Mouse (Mus musculus): ENCODE measurements around the gene Dab2ip.
A peak's percentile ranks its signal among the peaks of the same experiment; 100 is the strongest.

Dab2ip gene

DNA sequence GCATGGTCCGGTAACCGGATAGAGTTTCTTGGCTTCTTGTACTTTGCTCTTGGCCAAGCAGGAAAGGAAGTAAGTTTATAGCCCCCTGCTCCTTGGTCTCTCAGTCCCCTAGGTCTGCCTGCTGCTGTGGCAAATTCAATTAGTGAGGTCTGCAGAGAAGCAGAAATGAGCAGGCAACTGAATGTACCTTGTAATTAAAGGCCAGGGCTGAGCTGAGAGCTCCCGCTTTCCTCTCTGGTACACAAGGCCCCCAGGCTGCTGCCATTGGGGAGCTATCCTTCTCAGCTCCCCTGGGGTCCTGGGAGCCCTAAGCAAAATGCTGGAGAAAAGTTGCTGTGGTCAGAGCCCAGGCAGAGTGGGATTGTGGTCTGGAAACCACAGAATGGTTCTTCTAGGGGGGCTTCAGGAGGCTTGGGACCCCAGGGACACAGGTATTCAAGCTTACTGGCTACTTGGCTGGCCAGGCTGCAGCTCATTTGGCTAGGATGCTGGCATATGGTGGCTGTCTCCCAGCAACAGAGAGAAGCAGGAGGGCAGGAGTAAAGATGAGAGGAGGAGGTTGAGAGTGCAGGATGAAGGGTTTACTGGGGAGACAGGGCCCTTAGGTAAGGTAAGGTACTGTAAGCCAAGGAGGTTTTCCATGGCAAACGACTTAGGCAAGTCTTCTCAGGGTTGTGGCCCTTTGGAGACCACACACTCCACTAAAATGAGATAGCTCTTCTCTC, 922 bp downstream of the Dab2ip start:
- no peak for DNase-seq (ENCODE audit: low spot score in 2 of 2)

DNA sequence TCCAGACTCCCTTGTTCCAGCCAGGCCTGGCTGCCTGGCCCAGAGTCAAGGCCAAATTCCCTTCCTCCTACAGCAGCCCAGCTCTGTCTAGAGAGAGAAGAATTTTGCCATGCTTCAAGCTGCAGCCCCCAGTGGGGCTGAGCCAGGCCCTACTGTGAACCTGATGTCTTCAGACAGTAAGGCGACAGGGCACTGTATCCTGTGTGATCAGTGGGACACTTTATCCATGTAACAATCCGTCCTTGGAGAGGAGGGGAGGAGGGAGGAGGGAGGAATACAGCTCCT, 1.4 kb downstream of the Dab2ip start:
- no peak for DNase-seq (ENCODE audit: low spot score in 2 of 2)

DNA sequence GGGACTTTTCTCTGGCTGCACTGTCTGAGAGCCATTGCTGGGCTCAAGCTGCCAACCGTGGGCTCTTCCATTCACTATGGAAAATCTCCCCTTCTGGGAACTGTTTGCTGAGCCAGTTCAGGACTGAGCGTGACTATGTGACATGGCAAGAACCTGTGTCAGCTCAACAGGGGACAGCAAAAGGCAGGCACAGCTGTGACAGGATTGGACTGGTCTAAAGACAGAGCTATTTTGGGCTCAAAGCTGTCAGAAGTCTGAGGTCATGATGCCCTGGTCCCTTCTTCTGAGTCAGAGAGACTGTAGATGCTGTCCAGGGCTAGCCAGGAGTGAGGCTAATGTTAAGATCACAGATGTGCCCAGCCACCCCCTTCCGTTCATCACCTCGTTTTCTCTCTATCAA, 5.7 kb downstream of the Dab2ip start:
- DNase-seq (ENCODE audit: low spot score in 2 of 2): no peak

DNA sequence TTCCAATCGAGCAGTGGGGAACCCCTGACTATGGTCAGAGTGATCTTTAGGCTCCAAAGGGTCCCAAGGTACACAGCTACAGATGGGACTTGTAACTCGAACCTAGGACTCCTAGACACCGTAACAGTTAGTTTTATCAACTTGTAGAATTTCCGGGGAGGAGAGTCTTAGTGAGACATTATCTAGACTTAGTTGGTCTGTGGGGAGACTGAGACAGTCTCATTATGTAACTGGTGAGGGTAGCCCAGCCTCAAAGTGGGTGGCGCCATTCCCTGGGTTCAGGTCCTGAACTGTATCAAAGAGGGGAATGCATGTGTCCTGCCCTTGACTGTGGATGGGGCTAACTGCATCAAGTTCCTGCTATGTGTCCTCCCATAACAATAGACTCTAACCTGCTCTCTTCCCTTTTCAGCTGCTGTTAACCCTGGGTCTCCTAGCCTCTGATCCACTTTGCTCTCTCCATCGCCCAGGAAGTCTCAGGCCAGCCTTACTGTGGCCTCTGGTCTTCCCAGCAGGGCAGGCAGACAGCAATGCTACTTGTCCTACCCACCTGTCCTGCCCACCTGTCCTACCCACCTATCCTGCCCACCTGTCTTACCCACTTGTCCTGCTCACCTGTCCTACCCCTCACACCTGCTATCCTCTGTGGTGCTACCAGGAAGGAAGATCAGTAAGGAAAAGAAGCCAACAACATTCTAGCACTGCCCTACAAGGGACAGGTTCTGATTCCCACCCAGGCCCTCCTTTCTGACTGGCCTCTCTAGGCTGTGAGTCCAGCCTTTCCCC, 7.2 kb downstream of the Dab2ip start:
- no peak for DNase-seq (ENCODE audit: low spot score in 2 of 2)

DNA sequence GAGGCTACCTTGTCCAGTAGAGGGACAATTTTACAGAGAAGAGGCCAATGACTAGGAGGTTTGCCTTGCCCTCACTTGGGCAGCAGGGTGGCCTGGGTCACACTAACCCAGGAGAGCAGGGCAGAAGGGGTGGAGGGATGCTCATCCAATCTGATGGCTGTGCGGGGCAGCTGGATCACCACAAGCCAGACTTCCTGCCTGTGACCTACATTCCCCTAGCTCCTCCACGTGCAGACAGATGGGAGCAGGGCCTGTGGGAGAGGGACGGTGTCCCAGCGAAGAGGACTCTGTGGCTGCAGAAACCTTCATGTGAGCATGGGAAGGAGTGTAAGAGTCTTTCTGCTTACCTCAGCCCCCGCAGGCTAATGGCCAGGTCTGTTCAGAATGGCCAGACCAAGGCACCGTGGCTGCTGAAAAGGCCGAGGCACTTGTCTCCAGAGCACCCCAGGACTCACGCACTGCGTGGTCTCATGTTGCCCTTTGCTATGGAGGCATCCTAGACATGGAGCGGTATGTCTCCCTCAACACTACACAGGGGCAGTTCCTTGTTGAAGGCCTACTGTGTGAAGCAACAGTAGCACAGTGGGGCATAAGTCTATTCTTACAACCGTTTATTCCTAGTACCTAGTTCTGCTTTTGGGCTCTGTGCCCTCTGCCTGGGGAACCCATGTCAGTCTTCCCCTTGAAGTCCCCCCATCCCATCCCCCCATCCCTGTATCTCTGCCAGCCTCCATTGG, 9.1 kb downstream of the Dab2ip start:
- no peak for DNase-seq (ENCODE audit: low spot score in 2 of 2)

DNA sequence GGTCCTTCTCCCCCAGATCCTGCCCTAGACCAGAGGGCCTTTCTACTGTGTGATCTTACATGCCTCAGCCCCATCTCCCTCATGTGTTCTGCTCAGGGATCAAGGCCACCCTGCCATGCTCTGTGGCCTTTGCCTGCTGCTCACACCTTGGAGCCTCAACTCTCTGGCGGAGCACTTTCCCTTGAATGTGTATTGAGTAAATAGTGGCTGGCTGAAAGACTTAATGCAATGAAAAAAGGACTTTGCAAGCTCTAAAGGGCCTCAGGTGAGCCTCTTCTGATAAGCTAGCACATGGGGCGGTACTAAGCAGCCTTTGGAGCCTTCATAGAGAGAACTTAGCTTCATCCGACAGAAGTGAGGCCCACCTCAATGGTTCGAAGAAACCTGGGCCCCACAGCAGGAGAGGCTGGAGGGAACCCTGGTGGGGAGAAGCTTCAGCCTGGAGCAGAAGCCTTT, 9.7 kb downstream of the Dab2ip start:
- DNase-seq (ENCODE audit: low spot score in 2 of 2): no peak

DNA sequence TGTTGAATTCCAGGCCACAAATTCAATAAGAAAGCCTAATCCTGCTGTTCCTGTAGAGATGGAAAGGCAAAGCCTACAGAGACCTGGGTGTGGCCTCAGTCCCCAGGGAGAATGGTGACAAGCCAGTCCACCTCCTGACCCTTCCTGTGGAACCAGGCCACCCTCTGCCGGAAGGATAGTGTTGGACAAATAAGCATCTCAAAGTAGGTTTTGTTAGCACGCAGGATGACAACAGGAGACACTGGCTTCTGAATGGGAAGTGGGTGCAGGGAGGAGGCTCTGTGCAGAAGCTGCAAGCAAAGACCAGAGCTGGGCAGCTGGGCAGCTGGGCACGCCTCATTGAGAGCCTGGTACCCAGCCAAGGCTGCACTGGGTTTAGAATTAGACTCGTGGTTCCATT, 12.7 kb downstream of the Dab2ip start:
- DNase-seq (ENCODE audit: low spot score in 2 of 2): no peak

DNA sequence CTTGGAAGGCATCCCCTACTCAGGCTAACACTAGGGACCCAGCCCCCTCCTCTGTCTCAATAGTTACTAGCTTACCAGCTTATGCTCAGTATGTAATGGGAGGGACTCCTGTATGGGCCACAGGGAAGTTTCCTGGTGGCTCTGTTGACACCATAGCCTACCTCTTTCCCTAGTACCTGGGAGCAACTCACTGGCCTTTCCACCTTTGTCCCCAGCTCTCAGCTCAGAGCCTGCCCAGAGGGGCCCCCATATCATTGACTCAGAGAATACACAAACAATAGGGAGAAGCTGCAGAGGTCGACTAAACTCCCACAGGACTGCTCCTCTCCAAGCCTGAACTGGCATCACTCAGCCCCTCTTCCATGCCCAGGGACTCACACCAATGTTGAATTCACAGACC, 16.6 kb downstream of the Dab2ip start:
- DNase-seq (ENCODE audit: low spot score in 2 of 2): no peak

DNA sequence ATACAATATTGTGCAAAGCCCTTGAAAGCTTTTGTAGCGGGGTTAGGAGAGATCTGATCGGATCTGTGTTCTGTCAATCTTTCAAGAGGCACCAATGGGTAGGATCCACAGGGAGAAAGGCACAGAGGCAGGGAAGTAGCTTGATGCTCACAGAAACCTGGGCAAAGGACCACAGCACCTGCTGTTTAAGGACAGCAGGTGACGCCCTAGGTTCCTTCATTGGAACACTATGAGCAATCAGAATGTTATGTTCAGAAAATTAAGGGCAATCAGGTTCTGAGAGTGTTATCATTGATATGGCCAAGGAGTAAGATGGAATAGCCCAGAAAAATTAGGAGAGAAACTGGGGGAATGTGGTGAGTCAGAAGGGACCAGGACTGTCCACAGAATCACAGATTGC, 18.6 kb downstream of the Dab2ip start:
- DNase-seq (ENCODE audit: low spot score in 2 of 2): no peak

DNA sequence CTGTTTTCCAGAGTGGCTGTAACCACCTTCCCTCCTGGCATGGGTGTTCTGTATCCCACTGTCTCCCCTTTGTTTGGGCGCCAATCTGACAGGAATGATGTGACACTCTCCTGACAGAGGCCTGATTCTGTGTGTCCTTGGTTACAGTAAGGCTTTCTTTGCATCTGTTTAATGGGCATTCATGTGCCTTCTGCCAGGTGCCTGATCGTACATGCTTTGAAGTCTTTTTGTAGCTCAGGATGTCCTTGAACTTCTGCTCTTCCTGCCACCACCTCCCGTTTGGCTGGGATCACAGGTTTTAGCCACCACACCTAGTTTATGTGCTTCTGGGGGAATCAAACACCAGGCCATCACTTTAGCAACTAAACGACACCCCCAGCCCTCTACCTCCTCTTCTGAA, 22.0 kb downstream of the Dab2ip start:
- no peak for DNase-seq (ENCODE audit: low spot score in 2 of 2)

DNA sequence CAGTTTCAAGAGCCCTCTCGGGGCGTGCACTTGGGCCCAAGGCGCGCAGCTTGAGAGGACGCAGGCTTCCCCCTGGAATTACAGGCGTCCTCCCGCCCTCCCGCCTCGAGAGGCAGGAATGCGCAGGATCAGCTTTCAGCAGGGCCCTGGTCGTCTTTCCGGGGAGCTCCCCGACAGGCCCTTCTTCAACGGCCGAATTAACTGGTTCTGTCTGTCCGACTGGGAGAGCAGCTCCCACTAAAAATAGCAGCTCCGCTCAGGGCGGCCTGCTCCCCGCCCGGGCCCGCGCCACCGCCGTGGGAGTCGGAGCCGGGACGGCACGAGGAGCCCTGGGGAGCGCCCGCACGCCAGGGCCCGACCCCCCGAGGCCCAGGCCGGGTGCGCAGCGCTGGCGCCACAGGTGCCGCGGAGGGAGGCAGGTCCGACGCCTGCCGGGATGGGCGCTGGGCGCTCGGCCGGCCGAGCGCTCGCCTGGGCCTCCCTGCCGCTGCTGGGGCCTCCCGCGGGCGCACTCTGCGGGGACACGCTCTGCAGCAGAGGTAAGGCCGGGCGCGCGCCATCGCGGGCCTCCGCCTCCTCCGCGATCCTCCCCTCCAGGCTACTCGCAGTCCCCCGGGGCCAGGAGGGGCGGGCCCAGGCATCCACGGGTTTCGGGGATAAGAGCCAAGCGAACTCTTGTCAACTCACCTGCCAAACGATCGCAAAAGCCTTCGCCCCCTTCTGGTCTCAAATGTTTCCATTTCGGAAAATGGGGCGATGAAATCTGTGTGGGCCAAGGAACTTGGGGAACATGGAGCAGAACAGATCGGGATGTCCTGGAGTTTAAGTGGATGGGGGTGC, 23.7 kb downstream of the Dab2ip start:
- peak in 1 of 2 experiments; percentile 22 for DNase-seq (ENCODE audit: low spot score in 2 of 2)

DNA sequence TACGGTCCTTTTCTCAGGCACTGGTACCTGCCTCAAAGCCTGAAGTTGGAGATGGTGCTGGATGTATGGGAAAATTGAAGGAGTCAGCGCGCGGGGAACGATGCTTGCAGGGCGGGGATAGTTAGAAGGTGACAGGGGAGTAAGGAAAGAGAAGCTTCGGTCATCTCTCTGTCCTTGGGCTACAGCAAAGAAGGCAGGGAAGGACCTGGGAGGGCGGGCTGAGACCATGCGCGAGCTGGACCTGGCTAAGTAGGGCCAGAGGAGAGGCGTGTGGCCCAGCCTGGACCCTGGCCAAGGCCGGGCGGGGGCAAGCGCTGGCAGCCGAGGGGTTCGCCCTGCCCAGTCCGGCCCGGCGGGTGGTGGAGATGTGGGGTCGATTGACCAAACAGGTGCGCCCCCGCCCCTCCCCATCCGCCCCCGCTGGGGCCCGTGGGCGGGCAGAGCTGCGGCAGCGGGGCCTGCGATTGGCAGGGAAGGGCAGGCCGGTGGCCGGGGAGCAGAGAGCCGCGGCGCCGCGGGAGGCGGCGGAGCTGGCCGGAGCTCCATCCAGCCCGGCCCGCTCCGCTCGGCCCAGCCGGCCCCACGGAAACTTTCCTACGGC, 24.4 kb downstream of the Dab2ip start:
- no peak for DNase-seq (ENCODE audit: low spot score in 2 of 2)

DNA sequence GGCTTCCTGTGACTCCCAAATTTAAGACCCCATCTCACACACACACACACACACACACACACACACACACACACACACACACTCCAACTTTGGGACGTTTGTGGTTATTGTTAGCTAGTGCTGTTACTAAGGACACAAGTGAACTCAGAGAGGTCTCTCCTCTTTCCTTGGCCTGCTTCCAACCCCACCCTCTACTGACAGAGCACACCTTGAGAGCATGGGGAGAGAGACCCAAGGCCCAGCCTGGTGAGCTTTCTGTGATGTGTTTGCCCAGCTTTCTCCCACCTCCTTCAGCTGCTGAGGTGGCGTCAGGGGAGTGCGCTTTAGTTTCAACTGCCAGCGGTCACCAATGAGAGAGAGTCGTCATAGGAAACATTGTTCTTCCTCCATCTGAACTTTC, 25.3 kb downstream of the Dab2ip start:
- DNase-seq (ENCODE audit: low spot score in 2 of 2): no peak

DNA sequence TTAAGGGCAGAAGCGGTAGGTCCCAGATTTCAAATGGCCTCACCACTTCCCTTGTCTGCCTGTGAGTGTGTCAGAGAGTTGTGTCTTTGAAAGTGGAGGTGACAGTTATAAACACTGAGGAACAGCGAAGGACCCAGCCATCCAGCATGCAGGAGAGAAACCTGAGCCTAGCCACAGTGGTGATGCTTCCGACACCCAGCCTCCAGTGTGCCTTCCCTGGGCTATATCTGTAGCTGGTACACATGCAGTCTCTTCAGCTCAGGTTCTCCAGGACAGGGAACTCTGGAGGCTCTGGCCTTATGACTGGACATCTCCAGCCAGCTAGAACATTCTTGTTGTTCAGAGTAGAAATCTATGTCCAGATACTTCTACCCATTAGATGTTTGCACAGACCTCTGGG, 25.9 kb downstream of the Dab2ip start:
- no peak for DNase-seq (ENCODE audit: low spot score in 2 of 2)

DNA sequence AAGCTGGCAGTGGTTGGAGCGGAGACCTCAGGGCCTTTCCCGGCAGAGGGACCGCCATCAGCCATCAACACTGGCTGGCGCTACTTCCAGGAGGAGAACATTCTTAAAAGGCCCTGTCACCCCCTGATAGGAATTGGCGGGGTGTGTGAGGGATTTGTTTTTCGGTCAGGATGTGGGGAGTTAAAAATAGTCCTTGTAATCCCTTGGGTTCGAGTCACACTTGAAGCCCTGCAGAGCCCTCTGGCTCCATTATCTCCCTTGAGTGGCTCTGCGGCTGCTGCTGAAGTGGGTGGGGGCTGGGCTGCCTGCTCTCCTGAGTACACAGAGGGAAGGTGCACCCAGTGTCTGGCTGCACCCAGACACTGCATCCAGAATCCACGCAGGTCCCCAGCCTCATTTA, 30.3 kb downstream of the Dab2ip start:
- DNase-seq (ENCODE audit: low spot score in 2 of 2): peak in 1 of 2 experiments; percentile 34

DNA sequence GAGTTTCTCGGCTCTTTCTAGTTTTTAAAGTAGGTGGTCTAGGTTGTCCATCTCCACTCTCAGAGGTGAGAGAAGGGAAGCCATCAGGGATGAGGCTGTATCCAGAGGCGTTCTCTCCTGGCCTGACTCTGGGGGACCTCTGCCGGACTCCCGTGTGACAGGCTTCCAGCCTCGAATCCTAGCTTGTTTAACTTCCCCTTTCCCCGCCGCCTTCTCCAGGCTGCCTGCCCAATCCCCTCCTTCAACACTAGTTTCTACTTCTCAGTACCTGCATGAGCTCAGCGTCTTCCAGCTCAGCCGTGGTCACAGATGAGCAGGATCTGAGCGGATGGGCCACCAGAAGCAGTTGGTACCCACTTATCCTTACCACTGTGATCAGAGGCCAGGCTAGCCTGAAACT, 31.3 kb downstream of the Dab2ip start:
- no peak for DNase-seq (ENCODE audit: low spot score in 2 of 2)

DNA sequence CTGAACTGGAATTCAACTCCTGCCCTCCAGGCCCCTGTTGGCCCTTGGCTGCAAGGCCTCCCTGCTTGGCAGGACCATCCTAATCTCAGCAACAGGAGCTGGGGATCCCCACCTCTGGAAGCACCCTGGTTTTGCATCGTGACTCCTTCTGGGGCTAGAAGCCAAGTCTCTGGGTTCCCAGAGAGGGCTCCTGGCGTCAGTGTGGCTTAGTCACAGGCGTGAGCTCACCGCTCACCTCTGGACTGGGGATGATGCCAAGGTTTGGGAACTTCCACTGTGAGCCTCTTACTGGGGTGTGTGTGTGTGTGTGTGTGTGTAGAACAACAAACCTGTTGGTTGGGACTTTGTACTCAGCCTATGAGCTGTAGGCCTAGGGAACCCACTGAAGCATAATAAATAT, 31.7 kb downstream of the Dab2ip start:
- DNase-seq (ENCODE audit: low spot score in 2 of 2): no peak

DNA sequence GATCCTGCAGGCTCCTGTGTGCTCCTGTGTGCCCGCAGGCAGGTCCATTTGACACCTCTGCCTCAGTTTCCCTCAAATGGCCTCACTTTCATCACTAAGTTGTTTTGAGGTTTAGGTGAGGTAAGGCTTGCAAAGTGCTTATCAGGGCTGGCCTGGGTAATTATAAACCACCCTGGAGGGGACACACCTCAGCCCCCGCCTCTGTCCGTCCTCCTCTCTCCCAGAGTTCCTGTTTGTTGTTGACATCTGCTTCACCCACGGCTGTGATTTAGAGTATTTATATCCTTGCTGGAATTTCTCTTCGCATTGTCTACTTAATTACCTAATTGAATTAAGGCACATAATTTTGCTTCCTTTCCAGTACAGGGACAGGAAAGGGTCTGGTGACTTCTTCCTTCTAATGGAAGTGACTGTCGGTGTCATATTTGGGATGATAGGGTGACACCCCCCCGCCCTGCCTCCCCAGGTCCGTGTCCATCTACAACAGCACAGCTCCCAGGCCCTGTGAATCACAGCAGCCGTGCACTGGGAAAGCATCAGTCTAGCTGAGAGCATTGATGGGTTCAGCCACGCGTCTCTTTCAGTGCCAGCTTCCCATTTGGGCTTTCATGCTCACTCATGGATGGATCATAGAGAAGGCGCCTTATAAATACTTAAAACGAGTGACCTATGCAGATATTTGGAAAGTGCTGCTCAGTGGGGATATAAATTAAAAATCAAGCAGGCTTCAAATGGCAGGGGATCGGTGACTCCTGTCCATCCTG, 34.1 kb downstream of the Dab2ip start:
- DNase-seq (ENCODE audit: low spot score in 2 of 2): no peak

DNA sequence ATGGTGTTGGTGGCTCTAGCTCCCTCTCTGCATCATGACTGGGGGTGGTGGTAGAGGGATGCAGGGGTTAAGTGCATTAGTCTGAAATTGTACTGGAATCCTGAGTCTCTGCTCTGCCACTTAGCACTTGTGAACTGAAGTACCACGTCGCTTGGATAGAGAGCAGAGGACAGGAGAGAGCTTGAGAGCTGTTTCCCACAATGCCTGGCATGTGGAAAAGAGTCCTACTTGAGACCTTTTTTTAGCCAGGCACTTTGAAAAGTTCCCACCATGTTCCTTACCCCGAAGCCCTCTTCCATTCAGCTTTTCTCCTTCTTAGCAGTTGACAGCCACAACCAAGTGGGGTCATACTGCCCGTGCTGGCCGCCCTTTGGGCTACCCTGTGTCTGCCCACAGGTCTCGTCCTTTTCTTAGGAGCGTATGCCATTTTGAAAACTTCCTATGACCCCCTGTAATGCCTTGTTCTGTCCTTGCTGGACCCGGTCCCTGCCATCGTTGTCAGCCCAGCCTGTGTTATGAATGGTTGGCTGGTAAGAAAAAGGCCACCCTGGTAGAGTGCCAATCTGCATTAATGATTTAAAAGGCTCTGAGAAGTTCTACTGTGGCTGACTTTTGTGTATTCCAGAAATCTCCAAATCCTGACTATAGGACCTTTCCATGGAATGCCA, 34.8 kb downstream of the Dab2ip start:
- DNase-seq (ENCODE audit: low spot score in 2 of 2): no peak

DNA sequence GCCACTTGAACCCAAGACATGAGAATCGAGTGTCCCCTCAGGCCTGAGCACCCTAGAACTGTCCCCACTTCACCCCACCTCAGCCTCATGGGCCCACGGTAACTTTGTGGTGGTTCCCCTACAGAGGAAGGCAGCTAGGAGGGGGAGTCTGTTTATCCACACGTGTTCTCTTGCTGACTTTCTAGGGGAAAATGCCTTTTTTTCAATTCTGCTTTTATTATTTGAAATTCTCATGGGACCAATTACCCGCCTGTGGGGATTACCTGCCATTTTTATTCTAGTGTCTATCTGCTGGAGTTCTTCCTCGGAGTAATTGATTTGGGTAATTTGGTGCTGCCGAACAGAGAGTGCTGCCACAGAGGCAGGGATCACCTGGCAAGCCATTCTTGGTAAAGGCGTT, 35.8 kb downstream of the Dab2ip start:
- no peak for DNase-seq (ENCODE audit: low spot score in 2 of 2)
